Mouse (Mus musculus): ENCODE data around the gene Ankrd45.

DNA sequence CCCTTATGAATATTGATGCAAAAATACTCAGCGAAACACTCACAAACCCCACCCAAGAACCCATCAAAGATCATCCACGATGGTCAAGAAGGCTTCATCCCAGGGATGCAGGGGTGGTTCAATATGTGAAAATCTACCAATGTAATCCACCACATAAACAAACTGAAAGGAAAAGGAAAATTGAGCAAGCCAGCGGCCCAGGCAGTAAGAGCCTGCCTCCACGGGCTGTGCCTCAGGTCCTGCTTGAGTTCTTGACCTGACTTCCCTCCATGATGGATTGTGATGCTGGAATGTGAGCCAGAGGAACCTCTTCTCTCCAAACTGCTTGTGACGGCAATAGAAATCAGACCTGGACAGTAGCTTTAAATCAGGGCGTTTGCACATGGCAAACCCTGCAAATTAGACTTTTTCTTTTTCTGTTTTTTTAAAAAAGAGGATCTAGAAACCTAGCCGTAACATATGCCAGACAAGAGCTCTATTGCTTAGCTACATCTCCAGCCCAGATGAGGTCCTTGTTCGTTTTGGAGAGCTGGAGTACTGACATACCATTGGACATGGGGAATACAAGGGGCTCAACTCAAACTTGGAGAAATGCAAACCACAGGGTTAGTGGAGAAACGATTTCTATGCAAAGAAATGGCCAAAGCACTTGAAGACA lies 47.9 kb downstream of the Ankrd45 start:
- TF ChIP-seq CTCF (IDR thresholded peaks at IDR 0.05; ENCODE audit: low read depth, low read length) (no peak), POLR2A (IDR thresholded peaks at IDR 0.05; ENCODE audit: borderline replicate concordance, low read depth, low read length) (no peak)
